ENCODE assay signal across 15 mouse cellular contexts in the genomic region with DNA sequence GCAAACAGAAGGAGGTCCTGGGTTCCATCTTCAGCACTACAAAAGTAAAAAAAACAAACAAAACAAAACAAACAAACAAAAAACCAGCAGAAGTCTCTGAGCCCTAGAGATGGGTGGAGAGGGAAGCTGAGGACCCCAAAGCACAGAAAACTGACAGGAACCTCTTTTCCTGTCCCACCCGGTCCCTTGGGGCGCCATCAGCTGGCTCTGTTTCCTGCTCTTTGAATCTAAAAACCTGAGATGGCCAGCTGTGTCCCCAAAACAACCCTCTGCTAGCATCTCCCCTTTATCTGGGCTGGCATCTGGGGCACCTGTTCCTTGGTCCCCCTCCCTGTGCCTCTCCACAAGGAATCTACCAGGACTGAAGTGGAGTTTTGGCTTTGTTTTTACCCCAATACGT. TPM values are rescaled to one million over a fixed set of nuclear protein-coding genes. Genes with fewer than 3 reads are reported as not detected.
A peak's percentile ranks its signal among the peaks of the same experiment; 100 is the strongest.
DNase-seq lines count a peak whose midpoint lies in the region; ATAC-seq and TF ChIP-seq lines count a peak whose summit lies in the region.
"Had no signal": no experiment of that assay in that cellular context is flagged by ENCODE, and none has a peak within 500 bp of the region (broad histone marks: within the 10 kb centered on the region; RNA-seq: fewer than 3 reads in every experiment).

No protein-coding gene starts in this region.

- peak; percentile 49 for DNase-seq in kidney, postnatal 10 days
- no peak for DNase-seq in kidney, postnatal 14 days
- DNase-seq in thymus, postnatal 14 days, result peak; percentile 72
- no peak for DNase-seq in testis, postnatal 10 days (ENCODE audit: low spot score)
- no peak for DNase-seq in midbrain, postnatal 0 days (ENCODE audit: low spot score)
- DNase-seq: adrenal gland, adult 8-10 months; cerebellum, adult 18-20 months; right cerebral cortex, postnatal 14 days had no signal

- H3K27me3 ChIP-seq in heart, embryonic 16.5 days (ENCODE audit: control insufficient read depth, insufficient read depth, low read length), result no peaks in the 10 kb centered on the region
- no peaks in the 10 kb centered on the region for H3K27me3 ChIP-seq in liver, embryonic 15.5 days
- H3K27me3 ChIP-seq in midbrain, postnatal 0 days (ENCODE audit: insufficient read depth, low read length), result no peaks in the 10 kb centered on the region
- H3K27me3 ChIP-seq: CH12.LX; hindbrain, embryonic 12.5 days had no signal

- 0 out of 2 replicates have a peak overlapping the region, but pooled peaks have one; percentile 6 for H3K4me2 ChIP-seq in heart, embryonic 16.5 days (ENCODE audit: low read depth, low read length)
- peak overlapping the region; percentile 12; the same call in 1 of the 2 replicates for H3K4me2 ChIP-seq in liver, embryonic 15.5 days
- no peak overlapping the region for H3K4me2 ChIP-seq in midbrain, postnatal 0 days (ENCODE audit: low read depth, low read length, poor library complexity, severe bottlenecking)
- H3K4me2 ChIP-seq: hindbrain, embryonic 12.5 days had no signal

- H3K9ac ChIP-seq in heart, embryonic 16.5 days (ENCODE audit: low read length), result peak overlapping the region; percentile 11; the same call in 1 of the 2 replicates
- peak overlapping the region; percentile 25 for H3K9ac ChIP-seq in liver, embryonic 15.5 days
- no peak overlapping the region for H3K9ac ChIP-seq in midbrain, postnatal 0 days (replicated peaks; ENCODE audit: low read length, poor library complexity, severe bottlenecking)
- H3K9ac ChIP-seq: hindbrain, embryonic 12.5 days had no signal

- ATAC-seq in heart, embryonic 16.5 days (replicated peaks; ENCODE audit: extremely low read depth, insufficient read depth, low FRiP score), result no peak
- ATAC-seq in liver, embryonic 15.5 days (ENCODE audit: insufficient read depth), result no peak
- ATAC-seq in midbrain, postnatal 0 days (ENCODE audit: low FRiP score), result no peak
- ATAC-seq: intestine, postnatal 0 days had no signal

- H3K9me3 ChIP-seq in heart, embryonic 16.5 days (replicated peaks; ENCODE audit: control insufficient read depth, low read length), result 0 out of 2 replicates have a peak, but pooled peaks cover 2% of the 10 kb centered on the region
- H3K9me3 ChIP-seq in liver, embryonic 15.5 days (replicated peaks), result 0 out of 2 replicates have a peak, but pooled peaks cover 2% of the 10 kb centered on the region
- no peaks in the 10 kb centered on the region for H3K9me3 ChIP-seq in midbrain, postnatal 0 days (ENCODE audit: low read length)
- H3K9me3 ChIP-seq: embryonic facial prominence, embryonic 10.5 days; hindbrain, embryonic 12.5 days had no signal

- no peak overlapping the region for H3K27ac ChIP-seq in heart, embryonic 16.5 days (ENCODE audit: low read length)
- peak overlapping the region; percentile 65 for H3K27ac ChIP-seq in liver, embryonic 15.5 days (replicated peaks)
- H3K27ac ChIP-seq in midbrain, postnatal 0 days (ENCODE audit: low read depth, low read length), result no peak overlapping the region
- H3K27ac ChIP-seq: embryonic facial prominence, embryonic 10.5 days; hindbrain, embryonic 12.5 days; left cerebral cortex, adult 2 months had no signal

- H3K4me1 ChIP-seq in heart, embryonic 16.5 days (ENCODE audit: control insufficient read depth, insufficient read depth, low read length), result peaks cover 4% of the 10 kb centered on the region
- peaks cover 73% of the 10 kb centered on the region for H3K4me1 ChIP-seq in liver, embryonic 15.5 days (replicated peaks)
- H3K4me1 ChIP-seq in midbrain, postnatal 0 days (ENCODE audit: insufficient read depth, low read length), result no peaks in the 10 kb centered on the region
- H3K4me1 ChIP-seq: embryonic facial prominence, embryonic 10.5 days; hindbrain, embryonic 12.5 days had no signal

- 67% methylated on average over 3 of the region's 3 CpGs for WGBS in heart, embryonic 16.5 days
- WGBS in liver, embryonic 15.5 days (ENCODE audit: insufficient replicate concordance), result 56% methylated on average over 3 of the region's 3 CpGs
- 77% methylated on average over 3 of the region's 3 CpGs for WGBS in midbrain, postnatal 0 days

- TF ChIP-seq CTCF in midbrain, postnatal 0 days (IDR thresholded peaks at IDR 0.05), result no peak

- H3K4me3 ChIP-seq in heart, embryonic 16.5 days (ENCODE audit: low read length), result no peak overlapping the region
- H3K4me3 ChIP-seq in liver, embryonic 15.5 days (replicated peaks), result no peak overlapping the region
- no peak overlapping the region for H3K4me3 ChIP-seq in midbrain, postnatal 0 days (ENCODE audit: low read depth, low read length)
- H3K4me3 ChIP-seq: embryonic facial prominence, embryonic 10.5 days; hindbrain, embryonic 12.5 days; left cerebral cortex, adult 2 months had no signal

- H3K36me3 ChIP-seq in heart, embryonic 16.5 days (ENCODE audit: control insufficient read depth, insufficient read depth), result no peaks in the 10 kb centered on the region
- no peaks in the 10 kb centered on the region for H3K36me3 ChIP-seq in liver, embryonic 15.5 days (replicated peaks)
- no peaks in the 10 kb centered on the region for H3K36me3 ChIP-seq in midbrain, postnatal 0 days (ENCODE audit: insufficient read depth, low read length)
- H3K36me3 ChIP-seq: embryonic facial prominence, embryonic 10.5 days; hindbrain, embryonic 12.5 days had no signal

RNA-seq across cellular contexts. Expression of a gene that starts 11.0 kb away (rescaled TPM):
- polyA plus RNA-seq in heart, embryonic 16.5 days (2015; fragmentation: Nextera tagmentation; extraction: Ambion mirVana), result 1,475 and 1,571 TPM in 2 replicates
- polyA plus RNA-seq in liver, embryonic 15.5 days (2015; fragmentation: Nextera tagmentation; extraction: Ambion mirVana), result 2,115 and 2,296 TPM in 2 replicates
- total RNA-seq in midbrain, postnatal 0 days (2014; rRNA removed), result 1,783 and 3,084 TPM in 2 replicates
- 1,997 and 2,039 TPM in 2 replicates for polyA plus RNA-seq in midbrain, postnatal 0 days (2015; fragmentation: Nextera tagmentation; extraction: Ambion mirVana)

RNA-seq across cellular contexts. Expression of a gene that starts 26.2 kb away (rescaled TPM):
- polyA plus RNA-seq in heart, embryonic 16.5 days (2015; fragmentation: Nextera tagmentation; extraction: Ambion mirVana), result 22.2 and 28.6 TPM in 2 replicates
- 21.8 and 22.4 TPM in 2 replicates for polyA plus RNA-seq in liver, embryonic 15.5 days (2015; fragmentation: Nextera tagmentation; extraction: Ambion mirVana)
- total RNA-seq in midbrain, postnatal 0 days (2014; rRNA removed), result 12.8 and 15.3 TPM in 2 replicates
- 20.7 and 24.2 TPM in 2 replicates for polyA plus RNA-seq in midbrain, postnatal 0 days (2015; fragmentation: Nextera tagmentation; extraction: Ambion mirVana)

Comparison
In these comparisons a context has a peak if more than half of its experiments do, and no peak if none do; other contexts are left out.
1. DNase-seq: peak in kidney, postnatal 10 days (single experiment) and thymus, postnatal 14 days (single experiment); none in kidney, postnatal 14 days (single experiment), testis, postnatal 10 days (single experiment) and midbrain, postnatal 0 days (single experiment).